Mouse (Mus musculus) kidney, embryonic 16.5 days (tissue): ENCODE measurements around the gene Auh. TPM values are rescaled to one million over a fixed set of nuclear protein-coding genes. Genes with fewer than 3 reads are reported as not detected.

Experiments
- ATAC-seq: fragments of 200-750 bp; cut with Nextera tagmentation; 2 replicates; pipeline ENCODE4 v1.8.0; 2017; ENCODE audit warnings: moderate TSS enrichment; ENCODE audit not compliant: low FRiP score, low TSS enrichment
- H3K27ac ChIP-seq: fragments of 300-500 bp; sonication (generic); 2 replicates; pipeline ENCODE4 v1.5.1; 2014; ENCODE audit warnings: low read length
- H3K27me3 ChIP-seq: fragments of 300-500 bp; sonication (generic); 2 replicates; pipeline ENCODE4 v1.6.1; 2014; ENCODE audit warnings: low read length, control low read depth, mixed read lengths; ENCODE audit not compliant: insufficient read depth
- H3K36me3 ChIP-seq: fragments of 300-500 bp; sonication (generic); 2 replicates; pipeline ENCODE4 v1.6.1; 2014; ENCODE audit warnings: low read length, control low read depth, mixed read lengths; ENCODE audit not compliant: insufficient read depth
- H3K4me1 ChIP-seq: fragments of 300-500 bp; sonication (generic); 2 replicates; pipeline ENCODE4 v1.6.1; 2014; ENCODE audit warnings: low read length, control low read depth, mixed read lengths; ENCODE audit not compliant: insufficient read depth
- H3K4me2 ChIP-seq: fragments of 300-500 bp; sonication (generic); replicated peaks from 2 replicates; pipeline ENCODE4 v1.6.1; 2014; ENCODE audit warnings: low read depth, low read length
- H3K4me3 ChIP-seq: fragments of 300-500 bp; sonication (generic); 2 replicates; pipeline ENCODE4 v1.5.1; 2014; ENCODE audit warnings: mild to moderate bottlenecking, low read length
- H3K9ac ChIP-seq: fragments of 300-500 bp; sonication (generic); replicated peaks from 2 replicates; pipeline ENCODE4 v1.6.1; 2014; ENCODE audit warnings: low read length
- H3K9me3 ChIP-seq: fragments of 300-500 bp; sonication (generic); 2 replicates; pipeline ENCODE4 v1.6.1; 2016; ENCODE audit warnings: low read length, control low read depth
- WGBS: fragments of 180-500 bp; shearing (Covaris S2); extraction: QIAGEN DNeasy Blood & Tissue Kit; methylation state at CpG from one replicate; pipeline ENCODE4 v1.1.7; 2014; 5-methylcytosine and 5-hydroxymethylcytosine counted together
- polyA plus RNA-seq: library from polyadenylated mRNA; unstranded; fragments of >200 nt; fragmentation: Nextera tagmentation; extraction: Ambion mirVana; gene quantifications from 2 replicates; pipeline ENCODE4 v1.2.1, GENCODE M21; 2015

The Auh gene
- polyA plus RNA-seq, 1 experiment from 2014 or later, result 68.0 TPM

DNA sequence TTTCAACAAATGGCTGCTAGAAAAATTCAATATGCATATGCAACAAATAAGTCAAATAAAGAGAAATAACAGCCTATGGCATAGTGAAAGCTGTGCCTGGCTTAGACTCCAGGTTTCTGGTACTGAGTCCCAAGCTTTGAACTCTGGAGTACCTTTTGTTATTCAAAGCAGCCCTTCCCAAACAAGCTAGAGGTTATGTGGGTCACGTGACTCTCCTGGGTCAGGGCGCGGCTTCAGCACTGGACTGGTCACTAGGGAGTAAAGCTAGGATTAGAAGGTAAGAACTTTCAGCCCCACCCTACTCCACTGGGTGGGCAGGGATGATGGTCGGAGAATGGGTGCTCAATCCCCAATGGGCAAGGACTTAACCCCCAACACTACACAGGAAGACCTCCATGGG lies 18.2 kb downstream of the Auh start:
- Histone ChIP-seq H3K36me3 (peaks cover 28% of the 10 kb centered on the region), H3K27ac (no peak overlapping the region), H3K9ac (no peak overlapping the region), H3K4me3 (no peak overlapping the region), H3K9me3 (no peaks in the 10 kb centered on the region), H3K4me1 (0 out of 2 replicates have a peak, but pooled peaks cover 3% of the 10 kb centered on the region), H3K4me2 (no peak overlapping the region), H3K27me3 (no peaks in the 10 kb centered on the region)
- no peak for ATAC-seq
- WGBS, result 73% methylated on average over 4 of the region's 4 CpGs

DNA sequence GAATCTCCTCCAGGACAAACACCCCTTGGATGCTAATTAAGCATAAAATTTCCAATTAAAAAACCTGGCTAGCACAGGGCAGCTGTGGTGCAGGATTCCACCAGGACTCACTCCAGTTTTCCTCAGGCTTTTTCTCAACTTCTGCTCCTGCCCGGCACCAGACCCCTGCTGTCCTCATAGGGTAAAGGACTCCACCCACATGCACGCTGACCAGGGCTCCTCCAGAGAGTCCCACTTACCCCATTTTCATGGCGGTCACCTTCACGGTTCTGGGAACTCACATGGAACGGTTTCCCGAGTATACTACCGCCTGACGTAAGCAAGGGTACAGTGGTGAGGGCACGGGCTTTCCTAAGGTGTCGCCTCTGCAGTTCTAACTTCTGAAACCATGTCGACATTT lies 23.2 kb downstream of the Auh start:
- Histone ChIP-seq H3K4me2 (no peak overlapping the region), H3K4me1 (peaks cover 36% of the 10 kb centered on the region), H3K36me3 (peaks cover 25% of the 10 kb centered on the region), H3K9me3 (no peaks in the 10 kb centered on the region), H3K4me3 (no peak overlapping the region), H3K27me3 (no peaks in the 10 kb centered on the region), H3K9ac (no peak overlapping the region), H3K27ac (no peak overlapping the region)
- 80% methylated on average over 11 of the region's 11 CpGs for WGBS
- no peak for ATAC-seq

DNA sequence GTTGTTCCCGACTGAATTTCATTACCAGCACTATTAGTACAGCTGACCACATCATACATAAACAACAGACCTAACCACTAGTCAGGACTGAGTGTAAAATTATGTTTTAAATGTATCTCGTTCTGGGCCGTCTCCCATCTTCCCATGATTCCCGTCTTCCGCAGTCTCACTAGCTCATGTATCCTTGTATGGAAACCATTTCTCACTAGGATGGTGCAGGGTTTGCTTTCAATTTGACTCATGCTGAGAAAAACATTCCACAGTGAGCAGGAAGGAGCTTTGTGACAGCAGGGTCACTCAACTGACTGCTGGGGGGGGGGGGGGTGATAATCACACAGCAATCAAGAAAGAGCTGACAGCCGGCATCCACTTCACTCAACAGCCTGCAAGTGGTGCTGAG lies 25.3 kb downstream of the Auh start:
- no peak overlapping the region for H3K4me3 ChIP-seq
- H3K9ac ChIP-seq, result no peak overlapping the region
- H3K9me3 ChIP-seq, result no peaks in the 10 kb centered on the region
- no peaks in the 10 kb centered on the region for H3K27me3 ChIP-seq
- H3K36me3 ChIP-seq, result peaks cover 21% of the 10 kb centered on the region
- no peak for ATAC-seq
- H3K4me1 ChIP-seq, result peaks cover 44% of the 10 kb centered on the region
- WGBS, result 40% methylated on average over 6 of the region's 6 CpGs
- H3K4me2 ChIP-seq, result no peak overlapping the region
- H3K27ac ChIP-seq, result peak overlapping the region; percentile 71; the same call in 1 of the 2 replicates

DNA sequence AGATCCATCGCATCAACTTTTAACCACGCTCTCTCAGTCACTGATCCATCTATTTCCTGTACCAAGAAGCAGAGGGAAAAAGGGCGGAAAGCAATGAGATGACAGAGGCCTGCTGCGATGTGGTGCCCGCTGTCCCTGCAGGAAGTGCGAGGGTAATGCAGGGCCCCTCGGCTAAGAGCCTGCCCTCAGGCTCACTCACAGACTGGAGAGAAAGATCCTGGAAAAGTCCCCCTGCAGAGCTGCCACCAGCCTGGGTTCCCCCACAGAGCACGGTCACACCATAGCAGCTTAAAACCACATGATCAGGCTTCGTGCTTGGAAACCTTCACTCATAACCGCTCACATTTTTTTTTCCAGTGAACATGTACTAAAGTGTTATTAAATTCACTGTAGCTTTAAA lies 25.7 kb downstream of the Auh start:
- 35% methylated on average over 10 of the region's 10 CpGs for WGBS
- no peak overlapping the region for H3K4me3 ChIP-seq
- no peaks in the 10 kb centered on the region for H3K9me3 ChIP-seq
- H3K27ac ChIP-seq, result peak overlapping the region; percentile 71
- H3K4me2 ChIP-seq, result no peak overlapping the region
- H3K9ac ChIP-seq, result peak overlapping the region; percentile 40; the same call in 1 of the 2 replicates
- 0 out of 2 replicates have a peak, but pooled peaks have one; percentile 28 for ATAC-seq
- H3K4me1 ChIP-seq, result peaks cover 44% of the 10 kb centered on the region
- H3K27me3 ChIP-seq, result no peaks in the 10 kb centered on the region
- H3K36me3 ChIP-seq, result peaks cover 18% of the 10 kb centered on the region

DNA sequence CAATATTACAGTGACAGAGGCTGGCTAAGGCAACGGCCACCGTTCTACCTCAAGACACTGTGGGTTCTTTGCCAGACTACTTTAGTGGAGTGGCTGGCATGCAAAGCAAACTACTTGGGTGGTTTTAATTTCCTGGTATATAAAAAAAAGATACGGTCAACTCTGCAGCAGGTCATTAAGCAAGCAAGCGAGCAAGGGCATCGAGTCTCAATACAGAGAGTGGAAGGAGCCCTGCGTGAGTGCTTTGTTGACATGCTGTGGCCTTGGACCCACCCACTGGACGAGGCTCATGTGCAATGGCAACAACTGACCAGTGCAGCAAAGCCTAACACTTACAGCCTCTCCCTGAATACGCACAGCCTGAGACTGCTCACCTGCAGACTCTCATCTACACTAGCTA lies 27.0 kb downstream of the Auh start:
- 47% methylated on average over 8 of the region's 8 CpGs for WGBS
- H3K4me1 ChIP-seq, result peaks cover 44% of the 10 kb centered on the region
- no peaks in the 10 kb centered on the region for H3K9me3 ChIP-seq
- peak; percentile 62 for ATAC-seq
- H3K9ac ChIP-seq, result no peak overlapping the region
- no peak overlapping the region for H3K4me2 ChIP-seq
- H3K4me3 ChIP-seq, result no peak overlapping the region
- H3K36me3 ChIP-seq, result peaks cover 10% of the 10 kb centered on the region; the same call in 1 of the 2 replicates
- no peaks in the 10 kb centered on the region for H3K27me3 ChIP-seq
- peak overlapping the region; percentile 71 for H3K27ac ChIP-seq

DNA sequence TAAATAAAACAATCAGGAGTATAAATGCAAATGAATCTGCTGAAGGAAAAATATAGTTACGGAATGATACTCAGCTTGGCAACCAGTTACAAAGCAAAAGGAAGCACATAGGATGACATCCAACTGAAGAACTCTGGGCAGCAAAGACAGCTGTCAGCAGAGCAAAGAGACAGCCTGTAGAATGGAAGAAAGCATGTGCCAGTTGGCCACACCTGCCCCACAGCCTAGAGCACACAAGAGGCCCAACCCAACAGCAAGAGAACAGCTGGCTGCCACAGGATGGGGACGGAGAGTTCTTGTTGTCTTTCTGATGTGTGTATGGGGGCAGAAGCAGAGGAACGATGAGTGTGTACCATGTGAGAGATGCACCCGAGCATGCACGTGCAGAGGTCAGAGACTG lies 29.8 kb downstream of the Auh start:
- WGBS, result 81% methylated on average over 5 of the region's 5 CpGs

DNA sequence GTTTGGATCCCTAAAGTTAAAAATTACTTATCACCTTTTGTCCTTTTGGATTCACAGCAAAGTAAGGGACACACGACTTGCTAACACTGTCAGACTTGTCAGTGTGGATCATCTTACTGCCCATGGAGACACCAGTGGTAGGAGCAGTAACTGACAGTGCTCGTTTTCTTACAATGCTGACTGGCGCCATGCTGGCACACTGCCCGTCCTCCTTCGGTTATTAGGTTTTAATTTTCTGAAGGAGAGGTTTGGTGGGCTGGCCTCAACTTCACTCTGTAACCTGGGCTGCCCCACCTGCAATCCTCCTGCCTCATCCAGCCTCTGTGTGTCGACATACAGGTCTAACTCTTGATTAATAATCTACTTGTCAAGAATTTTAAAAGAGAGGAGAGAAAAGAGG lies 31.7 kb downstream of the Auh start:
- Histone ChIP-seq H3K27ac (peak overlapping the region; percentile 22), H3K4me3 (no peak overlapping the region), H3K9me3 (no peaks in the 10 kb centered on the region), H3K4me2 (no peak overlapping the region), H3K27me3 (no peaks in the 10 kb centered on the region), H3K4me1 (peaks cover 22% of the 10 kb centered on the region), H3K9ac (no peak overlapping the region), H3K36me3 (peaks cover 6% of the 10 kb centered on the region; the same call in 1 of the 2 replicates)
- ATAC-seq, result no peak
- 63% methylated on average over 6 of the region's 6 CpGs for WGBS

More for the DNA sequence above, 29.8 kb downstream of the Auh start:
- Histone ChIP-seq H3K27ac (no peak overlapping the region), H3K36me3 (peaks cover 6% of the 10 kb centered on the region; the same call in 1 of the 2 replicates), H3K4me2 (no peak overlapping the region), H3K4me1 (peaks cover 41% of the 10 kb centered on the region), H3K4me3 (no peak overlapping the region), H3K9me3 (no peaks in the 10 kb centered on the region), H3K9ac (no peak overlapping the region), H3K27me3 (no peaks in the 10 kb centered on the region)
- ATAC-seq, result no peak

DNA sequence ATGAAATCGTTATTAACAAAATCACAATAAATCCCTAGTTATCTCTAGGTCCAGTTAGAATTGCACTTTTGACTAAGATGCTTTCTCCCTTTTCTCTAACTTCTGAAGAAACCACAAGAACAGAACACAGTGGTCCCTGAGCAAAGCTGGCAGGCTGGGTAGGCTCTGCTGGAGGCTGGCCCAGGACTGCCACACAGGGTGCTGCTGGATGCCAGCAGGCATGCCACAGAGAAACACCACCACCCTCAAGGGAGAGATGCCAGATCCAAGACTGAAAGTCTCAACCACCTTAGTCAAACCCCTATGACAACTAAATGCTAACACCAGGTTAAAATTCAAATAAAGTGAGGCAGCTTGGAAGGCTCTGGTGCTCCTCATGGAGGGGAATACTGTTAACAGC lies 36.7 kb downstream of the Auh start:
- whole genome bisulfite sequencing, result 92% methylated on average over 1 of the region's 1 CpGs
- H3K27ac ChIP-seq, result no peak overlapping the region
- peaks cover 8% of the 10 kb centered on the region; the same call in 1 of the 2 replicates for H3K36me3 ChIP-seq
- H3K4me2 ChIP-seq, result no peak overlapping the region
- ATAC-seq, result no peak
- H3K27me3 ChIP-seq, result no peaks in the 10 kb centered on the region
- H3K9me3 ChIP-seq, result no peaks in the 10 kb centered on the region
- H3K4me3 ChIP-seq, result no peak overlapping the region
- peaks cover 21% of the 10 kb centered on the region for H3K4me1 ChIP-seq
- no peak overlapping the region for H3K9ac ChIP-seq

DNA sequence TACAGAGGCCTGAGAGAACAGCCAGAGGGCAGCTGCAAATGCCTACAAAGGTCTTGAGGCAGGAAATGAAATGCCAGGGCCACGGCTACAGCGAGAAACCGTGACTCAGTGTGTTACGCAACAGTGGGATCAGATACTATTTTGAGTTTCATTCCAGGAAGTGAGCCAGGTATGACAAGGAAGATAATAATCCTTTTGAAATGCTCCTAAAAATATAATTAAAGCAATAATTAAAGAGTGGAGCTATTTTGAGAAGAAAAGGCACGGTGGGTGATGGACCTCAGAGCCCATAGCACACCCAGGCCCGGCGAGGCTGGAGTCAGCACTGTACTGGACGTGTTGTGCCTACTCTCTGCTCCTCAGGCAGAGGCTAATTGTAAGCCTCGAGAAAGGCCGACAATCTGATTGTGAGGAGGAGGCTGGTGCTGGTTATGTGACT lies 37.4 kb downstream of the Auh start:
- WGBS, result 47% methylated on average over 10 of the region's 10 CpGs
- Histone ChIP-seq H3K36me3 (peaks cover 8% of the 10 kb centered on the region; the same call in 1 of the 2 replicates), H3K4me3 (no peak overlapping the region), H3K4me2 (no peak overlapping the region), H3K4me1 (peaks cover 21% of the 10 kb centered on the region), H3K27me3 (no peaks in the 10 kb centered on the region), H3K27ac (peak overlapping the region; percentile 60), H3K9ac (no peak overlapping the region; the same call in 1 of the 2 replicates), H3K9me3 (no peaks in the 10 kb centered on the region)
- ATAC-seq, result no peak

DNA sequence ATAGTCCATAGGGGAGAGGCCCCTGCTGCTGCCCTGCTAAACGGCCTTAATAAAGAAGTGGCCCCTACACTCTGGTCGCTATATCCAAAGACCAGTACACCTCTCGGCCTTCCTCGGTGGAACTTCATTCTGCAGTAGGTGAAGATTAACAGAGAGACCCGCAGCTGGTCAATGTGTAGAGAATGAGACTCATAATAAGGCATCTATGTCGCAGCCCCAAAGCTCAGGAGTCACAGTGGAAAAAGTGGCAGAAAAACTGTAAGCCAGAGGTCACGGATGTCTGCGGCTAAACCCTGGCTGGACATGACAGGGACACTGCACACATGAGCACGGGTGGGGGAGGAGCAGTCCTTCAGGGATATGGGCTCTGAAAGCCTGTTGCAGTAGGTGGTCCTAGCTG lies 39.2 kb downstream of the Auh start:
- WGBS, result 65% methylated on average over 9 of the region's 9 CpGs
- no peak overlapping the region for H3K9ac ChIP-seq
- peaks cover 21% of the 10 kb centered on the region for H3K4me1 ChIP-seq
- no peaks in the 10 kb centered on the region for H3K9me3 ChIP-seq
- H3K36me3 ChIP-seq, result 0 out of 2 replicates have a peak, but pooled peaks cover 2% of the 10 kb centered on the region
- no peak overlapping the region for H3K4me3 ChIP-seq
- H3K4me2 ChIP-seq, result no peak overlapping the region
- H3K27ac ChIP-seq, result peak overlapping the region; percentile 75
- no peaks in the 10 kb centered on the region for H3K27me3 ChIP-seq
- ATAC-seq, result peak; percentile 82
